Mouse (Mus musculus) ES-E14 (cell line): ENCODE measurements at regions not wholly inside any gene's neighbourhood (a gene's known extent, or its start where the extent isn't known, plus 50 kb on each side); places are given as distances from the start of the nearest gene placed in this dataset.

Experiments
- CHD2 ChIP-seq: IDR thresholded peaks from 2 replicates; pipeline ENCODE4 v1.6.1; 2014; ENCODE audit warnings: mild to moderate bottlenecking, low read depth, low read length, inconsistent platforms
- MAFK ChIP-seq: IDR thresholded peaks from 2 replicates; pipeline ENCODE4 v1.6.1; 2014; ENCODE audit warnings: mild to moderate bottlenecking, low read depth, low read length, inconsistent platforms; ENCODE audit not compliant: insufficient read depth
- ZNF384 ChIP-seq: IDR thresholded peaks from 2 replicates; pipeline ENCODE4 v1.6.1; 2012; ENCODE audit warnings: low read depth, low read length, inconsistent platforms

- TF ChIP-seq CHD2: no peak
- no peak for TF ChIP-seq MAFK
- TF ChIP-seq ZNF384: no peak
Measured at GRCm38 (mm10) chr10:126809587-126809986, 91.6 kb downstream of the Atp23 start.
